Comparison of ENCODE assay signal across 24 mouse cellular contexts in the genomic region with DNA sequence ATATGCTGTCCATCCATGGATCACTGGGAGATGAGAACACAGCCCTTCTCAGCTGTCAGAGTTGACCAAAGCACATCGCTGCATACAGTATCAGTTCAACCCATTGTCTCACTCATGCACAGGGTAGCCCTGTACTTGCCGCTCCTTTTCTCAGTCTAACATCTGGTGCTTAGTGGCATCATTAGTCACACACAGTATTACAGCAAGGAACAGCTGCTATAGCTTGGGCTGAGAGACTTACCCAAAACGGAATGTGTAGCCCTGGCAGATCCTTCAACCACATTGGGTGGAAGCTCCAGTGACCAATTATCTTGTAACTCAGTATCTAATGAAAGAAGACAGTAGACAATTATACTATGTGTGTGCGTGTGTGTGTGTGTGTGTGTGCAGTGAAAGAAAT. TPM values are rescaled to one million over a fixed set of nuclear protein-coding genes. Genes with fewer than 3 reads are reported as not detected.
DNase-seq lines count a peak whose midpoint lies in the region; ATAC-seq and TF ChIP-seq lines count a peak whose summit lies in the region.
"Had no signal": no experiment of that assay in that cellular context is flagged by ENCODE, and none has a peak within 500 bp of the region (broad histone marks: within the 10 kb centered on the region; RNA-seq: fewer than 3 reads in every experiment).

No protein-coding gene starts in this region.

- H3K36me3 ChIP-seq in limb, embryonic 13.5 days: no peaks in the 10 kb centered on the region
- H3K36me3 ChIP-seq in limb, embryonic 10.5 days: no peaks in the 10 kb centered on the region
- no peaks in the 10 kb centered on the region for H3K36me3 ChIP-seq in embryonic facial prominence, embryonic 14.5 days (ENCODE audit: control insufficient read depth, insufficient read depth, low read length)
- no peaks in the 10 kb centered on the region for H3K36me3 ChIP-seq in myocyte (ENCODE audit: control insufficient read depth, insufficient read depth)
- H3K36me3 ChIP-seq: limb, embryonic 12.5 days had no signal

- no peak overlapping the region for H3K4me3 ChIP-seq in limb, embryonic 13.5 days
- no peak overlapping the region for H3K4me3 ChIP-seq in limb, embryonic 10.5 days
- no peak overlapping the region for H3K4me3 ChIP-seq in embryonic facial prominence, embryonic 14.5 days (ENCODE audit: low read depth, low read length)
- H3K4me3 ChIP-seq in myocyte: no peak overlapping the region
- H3K4me3 ChIP-seq: layer of hippocampus, adult 2 months; limb, embryonic 12.5 days; liver, embryonic 13.5 days had no signal

- H3K27ac ChIP-seq in limb, embryonic 13.5 days: no peak overlapping the region
- no peak overlapping the region for H3K27ac ChIP-seq in limb, embryonic 10.5 days
- H3K27ac ChIP-seq in embryonic facial prominence, embryonic 14.5 days (replicated peaks; ENCODE audit: low read depth, low read length): no peak overlapping the region
- H3K27ac ChIP-seq: layer of hippocampus, adult 2 months; limb, embryonic 12.5 days; liver, embryonic 13.5 days had no signal

- no peak overlapping the region for H3K4me2 ChIP-seq in limb, embryonic 13.5 days (replicated peaks)
- no peak overlapping the region for H3K4me2 ChIP-seq in embryonic facial prominence, embryonic 14.5 days (ENCODE audit: low read depth, low read length)
- H3K4me2 ChIP-seq in myocyte (ENCODE audit: low read depth): peak overlapping the region; percentile 32
- H3K4me2 ChIP-seq: limb, embryonic 12.5 days; liver, embryonic 13.5 days had no signal

- 0 out of 2 replicates have a peak, but pooled peaks have one; percentile 66 for ATAC-seq in limb, embryonic 13.5 days (ENCODE audit: low FRiP score, low read depth)
- peak; percentile 78; the same call in 1 of the 2 replicates for ATAC-seq in embryonic facial prominence, embryonic 14.5 days (ENCODE audit: low read depth)
- ATAC-seq: intestine, embryonic 16.5 days had no signal

- no peaks in the 10 kb centered on the region for H3K9me3 ChIP-seq in limb, embryonic 13.5 days
- no peaks in the 10 kb centered on the region for H3K9me3 ChIP-seq in limb, embryonic 10.5 days (replicated peaks)
- H3K9me3 ChIP-seq in embryonic facial prominence, embryonic 14.5 days (ENCODE audit: control insufficient read depth, low read length): no peaks in the 10 kb centered on the region
- H3K9me3 ChIP-seq: limb, embryonic 12.5 days; liver, embryonic 13.5 days had no signal

- H3K79me2 ChIP-seq in myocyte (ENCODE audit: control insufficient read depth, insufficient read depth): no peaks in the 10 kb centered on the region

- no peak for TF ChIP-seq POLR2A in myocyte (IDR thresholded peaks at IDR 0.05; ENCODE audit: insufficient read length, low read depth)

- no peak overlapping the region for H3K9ac ChIP-seq in limb, embryonic 13.5 days
- H3K9ac ChIP-seq in embryonic facial prominence, embryonic 14.5 days (ENCODE audit: low read depth, low read length): no peak overlapping the region
- H3K9ac ChIP-seq: limb, embryonic 12.5 days; liver, embryonic 13.5 days had no signal

- WGBS in limb, embryonic 13.5 days: 69% methylated on average over 4 of the region's 4 CpGs
- WGBS in limb, embryonic 10.5 days: 89% methylated on average over 4 of the region's 4 CpGs
- WGBS in embryonic facial prominence, embryonic 14.5 days: 69% methylated on average over 4 of the region's 4 CpGs

- no peaks in the 10 kb centered on the region for H3K4me1 ChIP-seq in limb, embryonic 13.5 days
- no peaks in the 10 kb centered on the region for H3K4me1 ChIP-seq in limb, embryonic 10.5 days
- peaks cover 5% of the 10 kb centered on the region; the same call in 1 of the 2 replicates for H3K4me1 ChIP-seq in embryonic facial prominence, embryonic 14.5 days (ENCODE audit: control insufficient read depth, insufficient read depth, low read length)
- H3K4me1 ChIP-seq: limb, embryonic 12.5 days; liver, embryonic 13.5 days had no signal

- no peak overlapping the region for H3ac ChIP-seq in myocyte (ENCODE audit: control insufficient read depth, insufficient read length)

- no peaks in the 10 kb centered on the region for H3K27me3 ChIP-seq in limb, embryonic 13.5 days
- no peaks in the 10 kb centered on the region for H3K27me3 ChIP-seq in limb, embryonic 10.5 days (ENCODE audit: low read depth, poor library complexity, severe bottlenecking)
- H3K27me3 ChIP-seq in embryonic facial prominence, embryonic 14.5 days (replicated peaks; ENCODE audit: control insufficient read depth, insufficient read depth, low read length): no peaks in the 10 kb centered on the region
- H3K27me3 ChIP-seq in myocyte (ENCODE audit: control insufficient read depth, insufficient read depth, insufficient read length): no peaks in the 10 kb centered on the region
- H3K27me3 ChIP-seq: limb, embryonic 12.5 days; liver, embryonic 13.5 days had no signal

- DNase-seq in limb, embryonic 10.5 days (ENCODE audit: low spot score): no peak
- peak; percentile 17 for DNase-seq in Muller cell, postnatal 12 days (ENCODE audit: inconsistent ontology term)
- DNase-seq in embryonic facial prominence, embryonic 14.5 days (ENCODE audit: low spot score): peak; percentile 64
- DNase-seq in spleen, postnatal 10 days (ENCODE audit: low spot score in 2 of 2): no peak
- DNase-seq in testis, postnatal 14 days (ENCODE audit: low spot score): no peak
- no peak for DNase-seq in left cerebral cortex, adult 18-20 months (ENCODE audit: low spot score in 2 of 2)
- DNase-seq: adrenal gland, postnatal 10 days; B cell, adult 2 months; cerebellum, adult 9-10 months; gastrocnemius, postnatal 36 days; heart, postnatal 4 days; kidney, postnatal 25 days; liver, embryonic 13.5 days; lung, adult 2 months had no signal

TF ChIP-seq in myocyte, 11 proteins besides CTCF, POLR2A, EP300 and RAD21:
- TF ChIP-seq REST (IDR thresholded peaks at IDR 0.05; ENCODE audit: insufficient read depth, insufficient read length) (no peak), MYOG (IDR thresholded peaks at IDR 0.05; ENCODE audit: control insufficient read depth in 1 of 3, insufficient read depth in 1 of 3, insufficient read length in 2 of 3, low read depth in 2 of 3) (peak in 2 of 3 experiments; percentile 42 to 44), MYOD1 (IDR thresholded peaks at IDR 0.05; ENCODE audit: control insufficient read depth in 1 of 3, insufficient read length in 2 of 3, low read depth in 2 of 3) (peak; percentile 34 to 84 (median 83)), TCF12 (IDR thresholded peaks at IDR 0.05; ENCODE audit: insufficient read depth, poor library complexity, severe bottlenecking) (peak; percentile 11), TCF3 (IDR thresholded peaks at IDR 0.05; ENCODE audit: insufficient read length, low read depth) (no peak), USF1 (IDR thresholded peaks at IDR 0.05; ENCODE audit: low read depth) (no peak)

RNA-seq across cellular contexts. Expression of gene Pzp, which starts 34.6 kb away (rescaled TPM):
- polyA plus RNA-seq in limb, embryonic 13.5 days (2015; fragmentation: Nextera tagmentation; extraction: Ambion mirVana): 0.33 TPM in 1 of 2 replicates, not detected in the other
- polyA plus RNA-seq in limb, embryonic 10.5 days (2016; fragmentation: Nextera tagmentation; extraction: Ambion mirVana): 0.04 TPM in 1 of 2 replicates, not detected in the other
- polyA plus RNA-seq in embryonic facial prominence, embryonic 14.5 days (2014; fragmentation: Nextera tagmentation; extraction: Ambion mirVana): 0.46 TPM in 1 of 2 replicates, not detected in the other
- not detected for polyA plus RNA-seq in myocyte (2012; fragmentation: generic; extraction: Trizol)
- not detected for total RNA-seq in left cerebral cortex, adult 18-20 months (2021)
- total RNA-seq: layer of hippocampus, adult 2 months; layer of hippocampus, postnatal 25 days; megakaryocyte-erythroid progenitor cell, adult 5-6 weeks; MEL had no signal
- polyA plus RNA-seq: limb, embryonic 12.5 days; neural tube, embryonic 11.5 days; small intestine, adult 2 months had no signal

RNA-seq across cellular contexts. Expression of gene Fkbp4, which starts 53.4 kb away (rescaled TPM):
- 434 and 451 TPM in 2 replicates for polyA plus RNA-seq in limb, embryonic 13.5 days (2015; fragmentation: Nextera tagmentation; extraction: Ambion mirVana)
- 797 and 913 TPM in 2 replicates for polyA plus RNA-seq in limb, embryonic 10.5 days (2016; fragmentation: Nextera tagmentation; extraction: Ambion mirVana)
- 295 and 300 TPM in 2 replicates for polyA plus RNA-seq in embryonic facial prominence, embryonic 14.5 days (2014; fragmentation: Nextera tagmentation; extraction: Ambion mirVana)
- 224 TPM for polyA plus RNA-seq in myocyte (2012; fragmentation: generic; extraction: Trizol)
- total RNA-seq in left cerebral cortex, adult 18-20 months (2021): 100 to 1,000 TPM; 124 to 128 TPM

Comparison
In these comparisons a context has a peak if more than half of its experiments do, and no peak if none do; other contexts are left out.
1. DNase-seq: peak in Muller cell, postnatal 12 days (single experiment) and embryonic facial prominence, embryonic 14.5 days (single experiment); none in limb, embryonic 10.5 days (single experiment), spleen, postnatal 10 days (0 of 2), testis, postnatal 14 days (single experiment) and left cerebral cortex, adult 18-20 months (0 of 2).